Mouse (Mus musculus) MEL (cell line): Measurements from ENCODE around the gene Slco3a1. TPM values are rescaled to one million over a fixed set of nuclear protein-coding genes. Genes with fewer than 3 reads are reported as not detected.

Experiments
- DNase-seq: peaks from one replicate; pipeline ENCODE4 v3.0.0; 2011; ENCODE audit warnings: low read depth, low spot score
- H3K27ac ChIP-seq: 2 replicates; pipeline ENCODE4 v1.5.1; 2012; ENCODE audit warnings: low read depth, mild to moderate bottlenecking, control low read depth, low read length, moderate library complexity; ENCODE audit not compliant: control insufficient read depth
- H3K27me3 ChIP-seq, 2 experiments: fragments of 150-350 bp in 1 of 2; sonication (generic) in 1 of 2; 2 replicates each; pipeline ENCODE4 v1.6.1; 2012; ENCODE audit warnings: low read length in 2 of 2, mild to moderate bottlenecking in 2 of 2, improper control_type of control experiment in 1 of 2, moderate library complexity in 1 of 2; ENCODE audit not compliant: insufficient read depth in 2 of 2, control insufficient read depth in 1 of 2
- H3K36me3 ChIP-seq, 2 experiments: 2 replicates each; pipeline ENCODE4 v1.6.1; 2012 to 2014; ENCODE audit warnings: low read length in 2 of 2, improper control_type of control experiment in 1 of 2, inconsistent platforms in 1 of 2, mild to moderate bottlenecking in 1 of 2; ENCODE audit not compliant: insufficient read depth in 2 of 2, control insufficient read depth in 1 of 2
- H3K4me1 ChIP-seq, 2 experiments: fragments of 150-350 bp in 1 of 2; sonication (generic) in 1 of 2; 2 replicates each; pipeline ENCODE4 v1.6.1; 2012; ENCODE audit warnings: low read length in 2 of 2, improper control_type of control experiment in 1 of 2, mild to moderate bottlenecking in 1 of 2; ENCODE audit not compliant: insufficient read depth in 2 of 2, control insufficient read depth in 1 of 2
- H3K4me3 ChIP-seq, 2 experiments: fragments of 150-350 bp in 1 of 2; sonication (generic) in 1 of 2; 2 replicates each; pipeline ENCODE4 v1.5.1; 2012; ENCODE audit warnings: low read depth in 2 of 2, low read length in 2 of 2, mild to moderate bottlenecking in 2 of 2, moderate library complexity in 2 of 2, control low read depth in 1 of 2, improper control_type of control experiment in 1 of 2; ENCODE audit not compliant: control insufficient read depth in 1 of 2, insufficient read depth in 1 of 2
- H3K79me2 ChIP-seq: 2 replicates; pipeline ENCODE4 v1.6.1; 2012; ENCODE audit warnings: mild to moderate bottlenecking, low read length, moderate library complexity; ENCODE audit not compliant: control insufficient read depth, poor library complexity, insufficient read depth
- H3K9ac ChIP-seq: 2 replicates; pipeline ENCODE4 v1.6.1; 2012; ENCODE audit warnings: low read depth, mild to moderate bottlenecking, control low read depth, low read length, moderate library complexity; ENCODE audit not compliant: control insufficient read depth, poor library complexity, severe bottlenecking
- H3K9me3 ChIP-seq: fragments of 150-350 bp; sonication (generic); replicated peaks from 2 replicates; pipeline ENCODE4 v1.6.1; 2012; ENCODE audit warnings: mild to moderate bottlenecking, low read length, improper control_type of control experiment, moderate library complexity; ENCODE audit not compliant: insufficient read depth
- BHLHE40 ChIP-seq: IDR thresholded peaks from 2 replicates; pipeline ENCODE4 v1.6.1; 2012; ENCODE audit warnings: low read depth, mild to moderate bottlenecking, inconsistent platforms, low read length, improper control_type of control experiment, borderline replicate concordance
- CHD2 ChIP-seq: IDR thresholded peaks from 2 replicates; pipeline ENCODE4 v1.6.1; 2011; ENCODE audit warnings: low read length, improper control_type of control experiment
- E2F4 ChIP-seq: IDR thresholded peaks from 2 replicates; pipeline ENCODE4 v1.6.1; 2011; ENCODE audit warnings: low read depth, low read length, improper control_type of control experiment, borderline replicate concordance
- GATA1 ChIP-seq: IDR thresholded peaks from 2 replicates; pipeline ENCODE4 v1.6.1; 2011; ENCODE audit warnings: low read depth, low read length, improper control_type of control experiment
- MAFK ChIP-seq: IDR thresholded peaks from 2 replicates; pipeline ENCODE4 v1.6.1; 2011; ENCODE audit warnings: low read depth, mild to moderate bottlenecking, low read length, improper control_type of control experiment, borderline replicate concordance
- MAZ ChIP-seq: IDR thresholded peaks from 2 replicates; pipeline ENCODE4 v1.6.1; 2012; ENCODE audit warnings: low read depth, mild to moderate bottlenecking, inconsistent platforms, low read length, improper control_type of control experiment
- MEF2A ChIP-seq: IDR thresholded peaks from 2 replicates; pipeline ENCODE4 v1.6.1; 2014; ENCODE audit warnings: low read depth, mild to moderate bottlenecking, inconsistent platforms, low read length, improper control_type of control experiment; ENCODE audit not compliant: poor library complexity, insufficient replicate concordance, severe bottlenecking; ENCODE audit errors: extremely low read depth
- MYC ChIP-seq: IDR thresholded peaks from 2 replicates; pipeline ENCODE4 v1.6.1; 2011; ENCODE audit warnings: low read depth, mild to moderate bottlenecking, low read length, improper control_type of control experiment, moderate library complexity
- NELFE ChIP-seq: IDR thresholded peaks from 2 replicates; pipeline ENCODE4 v1.6.1; 2011; ENCODE audit warnings: low read depth, low read length, improper control_type of control experiment
- NRF1 ChIP-seq: IDR thresholded peaks from 2 replicates; pipeline ENCODE4 v1.6.1; 2014; ENCODE audit warnings: low read depth, mild to moderate bottlenecking, inconsistent platforms, low read length, improper control_type of control experiment, moderate library complexity; ENCODE audit not compliant: poor library complexity, insufficient read depth, severe bottlenecking
- POLR2A ChIP-seq, 2 experiments: IDR thresholded peaks; 2 replicates each; pipeline ENCODE4 v1.6.1; 2011 to 2012; ENCODE audit warnings: low read length in 2 of 2, mild to moderate bottlenecking in 2 of 2, control low read depth in 1 of 2, improper control_type of control experiment in 1 of 2, low read depth in 1 of 2, moderate library complexity in 1 of 2; ENCODE audit not compliant: control insufficient read depth in 1 of 2, insufficient read depth in 1 of 2, poor library complexity in 1 of 2
- RAD21 ChIP-seq: IDR thresholded peaks from 2 replicates; pipeline ENCODE4 v1.6.1; 2011; ENCODE audit warnings: mild to moderate bottlenecking, low read depth, low read length, improper control_type of control experiment
- SIN3A ChIP-seq: IDR thresholded peaks from 2 replicates; pipeline ENCODE4 v1.6.1; 2012; ENCODE audit warnings: low read length, improper control_type of control experiment, inconsistent platforms
- SMC3 ChIP-seq: IDR thresholded peaks from 2 replicates; pipeline ENCODE4 v1.6.1; 2011; ENCODE audit warnings: low read depth, low read length, improper control_type of control experiment
- TBP ChIP-seq: IDR thresholded peaks from 2 replicates; pipeline ENCODE4 v1.8.0; 2011; ENCODE audit warnings: low read depth, low read length, improper control_type of control experiment
- USF2 ChIP-seq, 2 experiments: IDR thresholded peaks; 2 replicates each; pipeline ENCODE4 v1.6.1; 2011 to 2012; ENCODE audit warnings: improper control_type of control experiment in 2 of 2, low read length in 2 of 2, borderline replicate concordance in 1 of 2, inconsistent platforms in 1 of 2, low read depth in 1 of 2, mild to moderate bottlenecking in 1 of 2; ENCODE audit not compliant: insufficient read depth in 1 of 2
- polyA plus RNA-seq, 2 experiments: library from polyadenylated mRNA; stranded (reverse) in 1 of 2; unstranded in 1 of 2; fragments of >175 nt in 1 of 2; fragments of >200 nt in 1 of 2; gene quantifications; 2 replicates each; pipeline versions ENCODE4 v1.2.1 to v1.2.4; 2012; ENCODE audit warnings: low replicate concordance in 2 of 2, low read depth in 1 of 2; ENCODE audit not compliant: insufficient read length in 2 of 2, insufficient read depth in 1 of 2, missing spikeins in 1 of 2
- total RNA-seq: library from RNA; depleted of rRNA; stranded (reverse); fragments of 300-350 nt; gene quantifications from 2 replicates; pipeline ENCODE4 v1.2.3, GENCODE M21; 2012

Gene Slco3a1
- total and polyA plus RNA-seq, 3 experiments: 17.6 to 20.9 TPM; not detected in 1

GRCm38 (mm10) chr7:74391451-74391873 lies 163.1 kb downstream of the Slco3a1 start:
- Histone ChIP-seq H3K36me3 (no peaks in the 10 kb centered on the region), H3K27me3 (no peaks in the 10 kb centered on the region), H3K9me3 (no peaks in the 10 kb centered on the region)
- DNase-seq: no peak
- TF ChIP-seq MYC: no peak
- no peak for TF ChIP-seq NRF1
- TF ChIP-seq SIN3A: no peak
- TF ChIP-seq NELFE: no peak
- no peak for TF ChIP-seq CHD2
- TF ChIP-seq, all 39 proteins: peak for 0
- Histone ChIP-seq H3K9ac (no peak overlapping the region), H3K27ac (no peak overlapping the region), H3K4me3 (no peak overlapping the region), H3K79me2 (no peaks in the 10 kb centered on the region), H3K4me1 (no peaks in the 10 kb centered on the region)

GRCm38 (mm10) chr7:74389570-74389969 lies 165.0 kb downstream of the Slco3a1 start:
- no peak for DNase-seq
- TF ChIP-seq TBP: no peak
- Histone ChIP-seq H3K4me1 (no peaks in the 10 kb centered on the region), H3K9me3 (no peaks in the 10 kb centered on the region), H3K79me2 (no peaks in the 10 kb centered on the region), H3K27ac (no peak overlapping the region), H3K27me3 (no peaks in the 10 kb centered on the region), H3K4me3 (no peak overlapping the region), H3K36me3 (no peaks in the 10 kb centered on the region), H3K9ac (no peak overlapping the region)

GRCm38 (mm10) chr7:74386257-74386656 lies 168.3 kb downstream of the Slco3a1 start:
- no peaks in the 10 kb centered on the region for H3K27me3 ChIP-seq
- no peak overlapping the region for H3K4me3 ChIP-seq
- DNase-seq: no peak
- no peak overlapping the region for H3K27ac ChIP-seq
- H3K4me1 ChIP-seq: no peaks in the 10 kb centered on the region
- H3K36me3 ChIP-seq: no peaks in the 10 kb centered on the region
- no peak for TF ChIP-seq MAFK
- TF ChIP-seq MAZ: no peak
- TF ChIP-seq GATA1: no peak
- no peak for TF ChIP-seq USF2 (IDR thresholded peaks at IDR 0.05; ENCODE audit: borderline replicate concordance in 1 of 2, insufficient read depth in 1 of 2, low read depth in 1 of 2, low read length in 2 of 2)
- TF ChIP-seq E2F4: no peak
- no peak for TF ChIP-seq POLR2A (IDR thresholded peaks at IDR 0.05; ENCODE audit: control insufficient read depth in 1 of 2, insufficient read depth in 1 of 2, low read depth in 1 of 2, low read length in 2 of 2, poor library complexity in 1 of 2)
- TF ChIP-seq BHLHE40: no peak
- no peak for TF ChIP-seq RAD21
- TF ChIP-seq SMC3: no peak
- no peak for TF ChIP-seq MEF2A
- H3K9me3 ChIP-seq: no peaks in the 10 kb centered on the region
- no peak overlapping the region for H3K9ac ChIP-seq
- H3K79me2 ChIP-seq: no peaks in the 10 kb centered on the region
